Mouse (Mus musculus): ENCODE data around the gene BC025446. TPM values are rescaled to one million over a fixed set of nuclear protein-coding genes. Genes with fewer than 3 reads are reported as not detected.

The BC025446 gene
- total RNA-seq, 1 experiment = 0.85 TPM

- no peak for TF ChIP-seq CHD2 (IDR thresholded peaks at IDR 0.05; ENCODE audit: low read depth, low read length)
- TF ChIP-seq ZC3H11A (IDR thresholded peaks at IDR 0.05; ENCODE audit: borderline replicate concordance, low read depth, low read length) = no peak
- no peak for TF ChIP-seq MAFK (IDR thresholded peaks at IDR 0.05; ENCODE audit: insufficient read depth, low read depth, low read length)
- TF ChIP-seq HCFC1 (IDR thresholded peaks at IDR 0.05; ENCODE audit: borderline replicate concordance, insufficient read depth, low read length) = no peak
- no peak for TF ChIP-seq ZNF384 (IDR thresholded peaks at IDR 0.05; ENCODE audit: low read depth, low read length)
- in situ Hi-C loops (cut with MboI; ENCODE audit: low sequenced_read_pairs in 2 of 2, unreplicated experiment in 2 of 2) = no loop called here
- H3K4me1 ChIP-seq (ENCODE audit: control insufficient read depth in 2 of 2, insufficient read depth in 2 of 2, low read length in 2 of 2, poor library complexity in 1 of 2) = no peaks in the 10 kb centered on the region
- H3K4me3 ChIP-seq (ENCODE audit: insufficient read depth in 1 of 2, low read depth in 1 of 2, low read length in 2 of 2, poor library complexity in 1 of 2, severe bottlenecking in 1 of 2) = no peak within 1 kb of the TSS
- no peaks in the 10 kb centered on the region for H3K36me3 ChIP-seq (ENCODE audit: control insufficient read depth, insufficient read depth, low read length, poor library complexity, severe bottlenecking)
- H3K27ac ChIP-seq (ENCODE audit: insufficient read depth, low read depth, low read length, poor library complexity, severe bottlenecking) = no peak within 1 kb of the TSS
- no peak within 1 kb of the TSS for H3K9ac ChIP-seq (ENCODE audit: insufficient read depth, low read depth, low read length, poor library complexity, severe bottlenecking)
- no peak for DNase-seq (ENCODE audit: low read depth, low spot score)
- no peaks in the 10 kb centered on the region for H3K9me3 ChIP-seq (ENCODE audit: control insufficient read depth, insufficient read depth, low read depth, low read length)
Observed at GRCm38 (mm10) chr15:75268121-75268520, 51.9 kb downstream of the BC025446 start, which contains the start of gene Ly6f. Gene Ly6f (plus strand): TSS chr15:75268421.

- H3K4me3 ChIP-seq (ENCODE audit: insufficient read depth in 1 of 2, low read depth in 1 of 2, low read length in 2 of 2, poor library complexity in 1 of 2, severe bottlenecking in 1 of 2) = no peak overlapping the region
- no peaks in the 10 kb centered on the region for H3K4me1 ChIP-seq (ENCODE audit: control insufficient read depth in 2 of 2, insufficient read depth in 2 of 2, low read length in 2 of 2, poor library complexity in 1 of 2)
- DNase-seq (ENCODE audit: low read depth, low spot score) = no peak
- no peaks in the 10 kb centered on the region for H3K9me3 ChIP-seq (ENCODE audit: control insufficient read depth, insufficient read depth, low read depth, low read length)
- no peak overlapping the region for H3K27ac ChIP-seq (ENCODE audit: insufficient read depth, low read depth, low read length, poor library complexity, severe bottlenecking)
- in situ Hi-C loops (cut with MboI; ENCODE audit: low sequenced_read_pairs in 2 of 2, unreplicated experiment in 2 of 2) = no loop called here
- no peaks in the 10 kb centered on the region for H3K36me3 ChIP-seq (ENCODE audit: control insufficient read depth, insufficient read depth, low read length, poor library complexity, severe bottlenecking)
- no peak overlapping the region for H3K9ac ChIP-seq (ENCODE audit: insufficient read depth, low read depth, low read length, poor library complexity, severe bottlenecking)
- no peak for TF ChIP-seq MAFK (IDR thresholded peaks at IDR 0.05; ENCODE audit: insufficient read depth, low read depth, low read length)
- no peak for TF ChIP-seq HCFC1 (IDR thresholded peaks at IDR 0.05; ENCODE audit: borderline replicate concordance, insufficient read depth, low read length)
- no peak for TF ChIP-seq ZNF384 (IDR thresholded peaks at IDR 0.05; ENCODE audit: low read depth, low read length)
- no peak for TF ChIP-seq CHD2 (IDR thresholded peaks at IDR 0.05; ENCODE audit: low read depth, low read length)
- no peak for TF ChIP-seq ZC3H11A (IDR thresholded peaks at IDR 0.05; ENCODE audit: borderline replicate concordance, low read depth, low read length)
Observed at GRCm38 (mm10) chr15:75268916-75269829, 53.0 kb downstream of the BC025446 start.

DNA sequence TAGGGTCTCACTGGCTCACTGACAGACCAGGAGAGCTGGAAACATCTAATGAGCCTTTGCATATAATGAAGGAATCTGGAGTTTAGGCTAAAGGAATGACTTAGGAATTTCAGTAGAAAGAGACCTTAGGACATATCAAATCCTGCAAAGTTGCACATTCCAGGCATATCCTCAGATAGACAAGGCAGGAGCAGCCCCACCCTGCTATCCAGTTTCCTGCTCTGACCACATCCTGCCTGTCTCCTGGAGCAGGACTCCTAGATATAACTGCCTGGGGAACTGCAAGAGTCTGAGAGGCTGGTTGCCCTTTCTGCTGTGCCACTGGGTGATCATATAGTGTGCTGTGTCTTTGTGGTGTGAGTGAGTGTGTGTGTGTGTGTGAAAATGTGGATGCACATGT is 54.0 kb downstream of the BC025446 start:
- Histone ChIP-seq H3K27ac (ENCODE audit: insufficient read depth, low read depth, low read length, poor library complexity, severe bottlenecking) (no peak overlapping the region), H3K9me3 (ENCODE audit: control insufficient read depth, insufficient read depth, low read depth, low read length) (no peaks in the 10 kb centered on the region), H3K4me3 (ENCODE audit: insufficient read depth in 1 of 2, low read depth in 1 of 2, low read length in 2 of 2, poor library complexity in 1 of 2, severe bottlenecking in 1 of 2) (no peak overlapping the region), H3K9ac (ENCODE audit: insufficient read depth, low read depth, low read length, poor library complexity, severe bottlenecking) (no peak overlapping the region), H3K4me1 (ENCODE audit: control insufficient read depth in 2 of 2, insufficient read depth in 2 of 2, low read length in 2 of 2, poor library complexity in 1 of 2) (no peaks in the 10 kb centered on the region), H3K36me3 (ENCODE audit: control insufficient read depth, insufficient read depth, low read length, poor library complexity, severe bottlenecking) (no peaks in the 10 kb centered on the region)
- in situ Hi-C loops (cut with MboI; ENCODE audit: low sequenced_read_pairs in 2 of 2, unreplicated experiment in 2 of 2) = no loop called here
- TF ChIP-seq CHD2 (IDR thresholded peaks at IDR 0.05; ENCODE audit: low read depth, low read length) = no peak
- TF ChIP-seq ZC3H11A (IDR thresholded peaks at IDR 0.05; ENCODE audit: borderline replicate concordance, low read depth, low read length) = no peak
- TF ChIP-seq HCFC1 (IDR thresholded peaks at IDR 0.05; ENCODE audit: borderline replicate concordance, insufficient read depth, low read length) = no peak
- DNase-seq (ENCODE audit: low read depth, low spot score) = no peak

GRCm38 (mm10) chr15:75270691-75271362 is 54.7 kb downstream of the BC025446 start:
- in situ Hi-C loops (cut with MboI; ENCODE audit: low sequenced_read_pairs in 2 of 2, unreplicated experiment in 2 of 2) = no loop called here
- Histone ChIP-seq H3K36me3 (ENCODE audit: control insufficient read depth, insufficient read depth, low read length, poor library complexity, severe bottlenecking) (no peaks in the 10 kb centered on the region), H3K4me3 (ENCODE audit: insufficient read depth in 1 of 2, low read depth in 1 of 2, low read length in 2 of 2, poor library complexity in 1 of 2, severe bottlenecking in 1 of 2) (no peak overlapping the region), H3K9ac (ENCODE audit: insufficient read depth, low read depth, low read length, poor library complexity, severe bottlenecking) (no peak overlapping the region), H3K9me3 (ENCODE audit: control insufficient read depth, insufficient read depth, low read depth, low read length) (no peaks in the 10 kb centered on the region), H3K4me1 (ENCODE audit: control insufficient read depth in 2 of 2, insufficient read depth in 2 of 2, low read length in 2 of 2, poor library complexity in 1 of 2) (no peaks in the 10 kb centered on the region), H3K27ac (ENCODE audit: insufficient read depth, low read depth, low read length, poor library complexity, severe bottlenecking) (no peak overlapping the region)
- DNase-seq (ENCODE audit: low read depth, low spot score) = no peak
- TF ChIP-seq ZC3H11A (IDR thresholded peaks at IDR 0.05; ENCODE audit: borderline replicate concordance, low read depth, low read length) = no peak
- no peak for TF ChIP-seq CHD2 (IDR thresholded peaks at IDR 0.05; ENCODE audit: low read depth, low read length)
- TF ChIP-seq MAFK (IDR thresholded peaks at IDR 0.05; ENCODE audit: insufficient read depth, low read depth, low read length) = no peak
- no peak for TF ChIP-seq ZNF384 (IDR thresholded peaks at IDR 0.05; ENCODE audit: low read depth, low read length)
- no peak for TF ChIP-seq HCFC1 (IDR thresholded peaks at IDR 0.05; ENCODE audit: borderline replicate concordance, insufficient read depth, low read length)

Measured in ES-E14 (cell line).